Mouse (Mus musculus) natural killer cell, adult 2 months (primary cell): ENCODE data around the gene Cobl.

Source experiments
- DNase-seq, 2 experiments: peaks; one replicate each; pipeline ENCODE4 v3.0.0; 2022; ENCODE audit warnings: low spot score in 2 of 2

Gene Cobl

DNA sequence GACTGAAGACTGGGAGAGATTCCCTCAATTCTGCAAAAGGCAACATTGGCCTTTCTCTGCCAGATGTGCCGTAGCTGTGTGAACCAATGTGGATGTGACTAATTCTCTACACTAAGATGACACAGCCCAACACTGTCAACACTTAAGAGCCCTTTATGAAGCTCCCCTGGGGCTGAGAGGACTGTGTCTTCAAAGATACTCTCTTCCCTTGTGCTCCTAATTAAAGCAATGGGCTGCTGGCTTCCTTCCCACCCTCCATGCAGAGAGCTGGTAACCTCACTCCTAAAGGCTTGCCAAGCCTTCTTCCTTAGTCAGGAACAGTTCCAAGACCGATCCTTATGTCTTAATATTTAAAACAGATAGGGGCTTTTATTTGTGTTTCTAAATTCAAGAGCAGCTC, 79.9 kb downstream of the Cobl start:
- DNase-seq: no peak

DNA sequence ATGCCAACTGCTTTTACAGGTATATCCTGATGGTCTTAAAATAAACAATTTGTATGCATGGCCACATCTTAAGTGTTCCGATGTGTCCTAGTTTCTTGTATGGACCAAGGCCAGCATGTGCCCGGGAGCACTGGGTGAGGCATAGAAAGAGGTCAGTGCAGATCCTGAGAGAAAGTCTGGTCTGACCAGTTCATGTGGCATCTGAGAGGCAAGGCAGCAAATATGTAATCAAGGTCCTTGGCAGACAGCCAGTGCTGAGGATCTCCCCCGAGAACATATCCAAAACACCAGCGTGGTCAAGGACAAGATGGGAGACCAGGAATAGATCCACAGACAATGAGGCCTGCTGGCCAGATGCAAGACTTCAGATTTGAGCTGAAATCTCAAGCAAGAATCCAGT, 81.8 kb downstream of the Cobl start:
- no peak for DNase-seq

DNA sequence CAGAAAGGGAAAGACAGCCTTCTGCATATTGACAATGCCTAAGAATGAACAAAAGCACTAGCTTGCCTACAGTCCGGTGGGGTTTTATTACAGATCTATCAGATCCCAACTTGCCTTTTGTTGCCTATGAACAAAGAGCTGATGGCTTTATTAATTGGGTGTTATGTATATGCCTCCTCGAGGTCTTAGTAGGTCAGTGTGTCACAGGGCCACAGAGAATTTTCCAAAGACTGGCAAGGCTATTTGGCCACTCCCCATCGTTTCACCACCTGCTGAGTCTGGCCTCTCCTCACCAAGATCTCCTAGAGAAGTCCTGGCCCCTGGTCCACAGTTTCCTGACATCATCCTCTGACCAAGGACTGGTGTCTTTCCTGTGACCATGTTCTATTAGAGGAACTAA, 83.7 kb downstream of the Cobl start:
- DNase-seq: no peak

DNA sequence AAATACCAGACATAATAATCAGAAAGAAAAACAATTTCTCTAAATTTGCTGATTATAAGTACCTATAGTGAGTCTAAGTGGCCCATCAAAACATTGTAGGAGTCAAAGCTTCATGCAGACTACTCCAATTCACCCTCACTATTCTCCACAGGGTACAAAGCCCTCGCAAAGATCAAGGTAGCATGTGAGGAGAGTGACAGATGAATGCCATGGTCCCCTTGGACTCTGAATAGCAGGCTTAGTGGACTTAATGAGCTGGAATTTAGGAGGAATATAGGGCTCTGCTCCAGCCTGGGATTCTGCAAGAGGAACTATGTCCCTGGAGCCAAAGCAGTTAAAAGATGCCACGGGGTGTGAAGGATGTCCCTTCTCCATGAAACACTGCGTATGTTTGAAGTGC, 88.1 kb downstream of the Cobl start:
- DNase-seq: no peak

DNA sequence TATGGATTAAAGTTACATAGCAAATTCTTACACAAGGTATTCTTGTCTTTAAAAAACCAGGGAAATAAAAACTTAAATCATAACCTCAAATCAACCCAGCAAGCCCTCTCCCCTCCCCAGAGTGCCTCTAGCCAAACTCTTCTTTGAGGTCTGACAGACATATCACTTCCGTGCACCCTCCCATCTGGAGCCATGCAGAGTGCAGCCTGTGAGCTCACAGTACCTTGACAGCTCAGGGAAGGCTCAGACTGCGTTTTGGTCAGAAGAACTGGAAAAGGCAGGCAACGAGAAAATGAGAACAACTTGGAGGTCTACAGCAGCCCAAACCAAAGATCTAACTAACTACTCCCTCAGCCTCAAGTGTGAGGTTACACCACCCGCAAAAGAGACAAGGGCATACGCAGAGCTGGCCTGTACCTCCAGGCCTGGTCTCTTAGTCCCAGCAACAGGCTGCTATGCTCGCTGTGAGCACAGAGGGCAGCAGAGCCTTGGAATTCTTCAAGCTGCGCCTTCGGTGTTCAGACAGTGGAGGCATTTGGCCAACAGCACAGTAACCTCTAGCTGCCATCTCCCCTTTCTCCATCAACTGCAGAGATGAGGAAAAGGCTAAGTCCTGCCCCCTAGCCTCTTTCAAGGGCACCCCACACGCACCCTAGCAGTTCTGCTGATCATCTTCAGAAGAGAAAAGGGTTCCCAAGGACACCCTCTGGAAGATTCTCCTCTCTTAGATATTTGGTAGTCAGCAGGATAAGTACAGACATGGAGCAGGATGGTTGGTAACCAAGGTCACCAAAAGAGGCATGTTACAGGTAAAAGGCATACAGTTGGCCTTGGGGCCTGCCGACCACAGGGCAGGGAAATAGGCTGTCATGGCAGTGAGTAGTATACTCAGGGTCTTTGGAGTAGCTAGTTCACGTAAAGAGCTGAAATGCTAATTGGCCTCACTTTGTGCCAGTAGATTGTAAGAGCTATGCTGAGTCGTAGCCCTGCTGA, 91.4 kb downstream of the Cobl start:
- DNase-seq: no peak

DNA sequence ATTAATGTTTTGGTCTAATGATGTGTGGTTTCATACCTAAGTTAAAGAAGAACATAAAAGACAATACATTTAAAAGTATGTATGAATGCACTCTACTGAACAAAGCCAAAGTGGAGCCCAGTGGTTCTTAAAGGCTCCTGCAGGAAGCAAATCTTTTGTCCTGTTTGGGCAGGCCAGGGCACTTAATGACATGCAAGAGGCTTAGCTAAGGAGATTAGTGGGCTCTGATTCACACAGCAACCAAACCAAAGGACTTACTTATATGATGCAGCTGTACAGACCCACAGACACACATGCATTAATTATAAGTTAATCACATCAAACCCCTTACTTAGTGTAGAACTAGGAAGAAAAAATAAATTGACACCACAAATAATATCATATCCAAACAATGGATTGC, 93.8 kb downstream of the Cobl start:
- no peak for DNase-seq

DNA sequence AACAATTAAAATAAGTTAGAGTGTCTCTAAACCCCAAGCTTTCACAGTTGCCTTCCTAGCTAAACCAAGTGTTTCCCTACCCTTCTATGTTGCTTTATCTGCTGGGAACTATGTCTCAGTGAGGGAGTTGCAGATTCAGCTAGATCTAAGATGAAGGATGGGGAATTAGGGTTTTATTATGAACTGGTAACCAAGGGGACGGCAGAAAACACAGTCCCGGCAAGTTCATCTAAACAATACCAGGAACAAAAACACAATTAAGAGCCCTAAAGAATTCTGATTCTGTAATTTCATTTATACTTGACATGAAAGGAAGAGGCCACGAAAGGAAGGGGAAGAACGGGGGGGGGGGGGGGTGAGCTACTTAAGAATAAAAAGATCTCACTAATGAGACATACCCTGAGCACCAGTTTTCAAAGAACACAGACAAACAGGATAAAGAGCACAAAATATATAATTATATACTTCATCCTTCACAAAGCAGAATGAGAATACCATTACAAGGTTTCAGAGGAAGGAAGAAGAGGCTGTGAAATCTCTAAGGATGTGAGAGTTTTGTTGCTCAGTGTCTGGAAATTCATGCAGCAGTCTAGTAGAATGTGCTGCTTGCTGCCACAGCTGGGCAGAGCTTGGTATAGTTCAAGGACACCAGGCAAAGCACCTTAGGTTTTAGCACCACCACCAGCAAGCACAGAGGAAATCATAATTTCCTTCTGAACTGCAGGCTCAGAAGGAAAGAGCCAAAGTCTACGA, 97.2 kb downstream of the Cobl start:
- no peak for DNase-seq

DNA sequence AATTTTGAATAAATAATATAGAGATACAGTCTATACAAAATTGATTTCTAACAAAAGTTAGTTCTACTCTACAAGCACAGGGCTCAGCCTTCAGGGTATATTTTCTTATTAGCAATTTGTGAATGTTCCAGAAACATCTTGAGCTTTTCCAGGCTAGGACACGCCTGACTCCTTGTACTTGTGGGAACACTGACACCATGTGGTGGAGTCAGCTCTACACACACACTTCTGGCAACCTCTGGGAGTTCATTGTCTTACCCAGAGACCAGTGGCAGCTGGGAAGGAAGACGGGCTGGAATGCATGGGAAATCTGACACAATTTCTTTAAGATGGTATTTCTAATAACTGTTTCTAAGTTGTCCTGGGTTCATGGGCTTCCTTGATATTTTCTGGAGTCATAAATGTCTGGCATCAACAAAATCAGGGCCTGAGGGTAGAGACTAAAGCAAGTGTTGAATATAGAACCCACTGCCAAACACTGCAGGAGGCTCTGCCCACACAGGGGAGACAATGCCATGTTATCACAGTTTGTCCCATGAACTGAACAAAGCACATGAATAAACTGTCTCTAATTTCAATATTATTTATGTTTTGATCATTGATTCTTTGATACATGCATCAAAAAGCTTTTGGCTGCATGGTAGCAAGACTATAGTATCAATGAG, 105.3 kb downstream of the Cobl start:
- no peak for DNase-seq

DNA sequence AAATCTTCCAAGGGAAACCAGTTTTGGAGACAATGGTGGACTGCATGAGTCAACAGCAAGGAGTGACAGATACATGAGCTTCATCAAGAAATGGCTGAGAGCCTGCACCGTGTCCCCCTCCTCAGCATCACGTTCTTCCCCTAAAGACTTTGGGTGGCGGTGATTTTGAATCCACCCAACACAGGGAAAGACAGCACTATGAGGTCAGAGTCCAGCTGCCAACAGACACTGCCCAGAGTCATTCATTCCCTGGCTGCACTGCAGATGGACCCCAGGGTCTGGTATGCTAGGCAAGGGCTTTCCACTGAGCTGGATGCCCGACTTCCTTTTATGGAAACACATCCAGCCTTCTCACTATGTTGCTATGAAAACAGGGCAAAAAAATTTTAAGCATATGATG, 106.2 kb downstream of the Cobl start:
- DNase-seq: no peak

DNA sequence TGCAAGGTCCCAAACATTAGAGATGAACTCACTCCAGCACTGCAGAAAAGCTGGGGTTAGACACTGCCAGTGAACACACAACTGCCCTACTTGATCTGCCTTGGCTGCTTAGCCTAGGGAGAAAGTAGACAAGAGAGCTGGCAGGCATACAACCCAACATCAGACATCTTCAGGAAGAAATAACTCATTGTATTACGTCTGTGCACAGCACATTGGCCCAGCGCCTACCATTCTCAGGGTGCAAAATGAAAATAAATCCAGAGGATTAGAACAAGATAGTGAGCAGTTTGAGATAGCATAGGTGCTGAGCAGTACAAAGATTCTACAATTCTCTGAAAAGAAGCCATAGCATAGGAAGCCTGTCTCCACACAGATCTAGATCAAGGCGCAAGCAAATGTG, 109.1 kb downstream of the Cobl start:
- no peak for DNase-seq

DNA sequence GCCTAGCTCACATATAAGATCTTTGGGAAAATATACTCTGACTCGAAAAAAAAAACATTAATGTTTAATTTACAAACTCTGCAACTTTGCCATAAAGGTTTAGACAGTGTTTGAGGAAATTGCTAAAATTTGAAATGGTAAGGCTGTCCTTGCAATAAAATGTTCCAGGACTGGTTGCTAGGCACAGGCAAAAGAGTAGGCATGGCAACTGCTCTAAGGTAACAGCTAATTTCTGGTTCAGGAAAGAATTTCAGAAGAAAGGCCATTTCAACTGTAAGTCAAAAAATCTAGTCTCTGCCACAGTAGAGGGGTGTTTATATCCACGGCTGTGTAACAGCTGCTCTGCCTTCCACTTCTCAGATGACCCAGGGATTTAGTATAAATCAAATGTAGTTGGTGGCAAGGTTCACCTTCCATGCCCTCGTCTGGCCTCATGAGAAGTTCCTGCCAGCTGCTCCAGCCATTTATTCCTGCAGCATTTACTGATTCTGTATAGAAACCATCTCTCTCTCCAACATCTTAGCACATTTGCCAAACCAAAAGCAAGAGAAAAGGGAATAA, 113.7 kb downstream of the Cobl start:
- DNase-seq: no peak

DNA sequence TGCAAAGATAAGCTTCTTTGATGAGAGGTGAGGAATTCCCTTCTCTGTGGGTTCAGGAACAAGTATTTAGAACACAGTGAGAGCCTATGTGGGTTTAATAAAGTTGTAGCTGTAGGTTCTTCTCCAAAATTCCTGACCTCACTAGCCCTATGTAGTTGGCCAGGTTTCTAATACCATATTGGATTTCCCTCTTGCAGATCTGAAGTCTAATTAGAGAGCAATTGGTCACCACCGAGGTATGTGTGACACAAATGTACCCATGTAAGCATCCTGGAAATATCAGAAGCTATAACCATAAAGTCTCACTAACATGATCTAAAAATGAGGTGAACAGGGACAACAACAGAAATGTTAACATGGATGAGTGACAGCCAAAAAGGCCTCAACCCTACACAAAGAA, 114.7 kb downstream of the Cobl start:
- DNase-seq: no peak

DNA sequence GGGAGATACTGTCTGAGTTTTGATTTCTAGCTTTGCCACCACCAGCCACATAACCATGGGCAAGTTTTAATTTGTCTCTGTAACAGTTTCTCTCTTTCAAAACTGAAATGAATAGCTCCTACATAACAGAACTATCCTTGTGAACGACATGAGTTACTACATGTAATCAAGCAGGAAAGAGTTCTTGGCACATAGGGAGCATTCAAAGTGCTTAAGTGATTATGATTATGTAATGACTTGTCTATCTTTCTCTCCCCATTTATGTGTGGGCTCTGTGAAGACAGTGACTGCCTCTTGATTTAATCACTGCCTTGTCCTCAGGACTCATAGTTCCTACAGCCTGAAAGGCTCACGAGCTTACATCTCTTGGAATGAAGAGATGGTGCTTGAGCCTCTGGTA, 118.3 kb downstream of the Cobl start:
- DNase-seq: no peak

DNA sequence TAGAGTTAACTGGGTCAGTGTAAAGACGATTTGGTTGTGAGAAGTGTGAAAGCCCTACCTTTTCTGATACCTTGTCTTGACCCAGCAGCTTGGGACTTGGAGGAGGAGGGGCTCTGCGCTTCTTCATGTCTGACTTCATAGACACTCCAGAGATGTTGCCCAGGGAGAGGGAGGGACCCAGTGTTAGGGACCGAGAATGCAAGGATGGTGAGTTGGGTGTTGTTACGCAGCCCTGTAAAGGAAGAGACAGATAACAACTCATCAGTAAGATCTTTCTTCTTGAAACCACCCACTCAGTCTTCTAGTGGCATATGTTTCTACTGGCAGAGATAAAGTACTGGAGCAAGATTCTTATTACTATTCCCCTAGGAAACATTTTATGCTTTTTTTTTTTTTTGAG, 121.1 kb downstream of the Cobl start:
- DNase-seq: no peak

DNA sequence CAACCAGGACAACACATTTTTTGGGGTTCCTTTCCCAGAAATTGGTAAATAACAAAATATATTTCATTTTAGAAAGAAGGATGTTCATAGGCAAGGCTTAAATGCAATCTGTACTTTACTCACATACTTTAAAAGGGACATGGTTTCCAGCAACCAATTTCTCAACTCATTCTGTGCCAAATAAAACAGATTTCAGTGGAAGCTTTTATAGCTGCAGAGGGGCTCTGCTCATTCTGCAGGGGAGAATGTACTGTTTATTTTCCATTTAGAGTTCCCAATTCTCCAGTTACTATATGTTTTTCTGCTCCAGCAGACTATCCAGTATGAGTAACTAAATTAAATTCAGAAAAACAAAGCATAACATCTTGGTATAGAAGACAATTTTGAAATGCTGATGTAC, 124.1 kb downstream of the Cobl start:
- DNase-seq: no peak

DNA sequence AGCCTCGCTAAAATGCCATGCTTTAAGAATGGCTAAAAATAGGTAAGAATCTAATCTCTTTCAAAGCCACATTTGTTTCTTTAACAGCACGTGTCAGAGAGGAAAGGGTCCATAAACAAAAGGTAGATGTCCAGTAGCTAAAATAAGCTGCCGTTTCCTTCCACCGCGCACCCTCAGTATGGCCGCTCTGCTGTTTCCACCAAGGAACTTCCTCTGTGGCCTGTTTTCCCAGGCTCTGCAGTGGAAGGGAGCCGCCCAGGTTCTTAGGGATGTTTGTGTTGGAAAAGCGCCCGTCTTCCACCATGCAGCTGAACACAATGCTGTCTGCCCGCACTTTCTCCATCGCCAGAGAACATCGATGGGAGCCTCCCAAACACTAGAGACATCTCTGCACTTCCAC, 128.6 kb downstream of the Cobl start:
- DNase-seq: no peak

DNA sequence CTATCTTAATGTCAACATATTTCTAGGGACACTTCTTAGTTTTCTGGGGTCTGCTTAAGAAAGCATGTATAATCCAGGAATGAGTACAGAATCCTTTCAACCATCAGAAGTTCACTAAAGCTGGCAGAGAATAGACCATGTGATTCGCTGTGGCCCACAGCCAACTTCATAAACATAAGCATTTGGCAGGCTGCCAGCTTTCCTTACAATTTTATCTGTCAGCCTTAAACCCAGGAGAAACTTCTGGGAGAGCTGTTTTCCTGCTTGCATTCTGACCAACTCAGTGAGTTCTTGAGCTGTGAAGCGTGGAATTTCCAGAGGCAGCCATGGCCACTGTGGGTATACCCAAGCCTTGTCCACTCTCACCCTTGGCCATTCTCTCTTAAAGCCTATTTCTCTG, 132.8 kb downstream of the Cobl start:
- no peak for DNase-seq

DNA sequence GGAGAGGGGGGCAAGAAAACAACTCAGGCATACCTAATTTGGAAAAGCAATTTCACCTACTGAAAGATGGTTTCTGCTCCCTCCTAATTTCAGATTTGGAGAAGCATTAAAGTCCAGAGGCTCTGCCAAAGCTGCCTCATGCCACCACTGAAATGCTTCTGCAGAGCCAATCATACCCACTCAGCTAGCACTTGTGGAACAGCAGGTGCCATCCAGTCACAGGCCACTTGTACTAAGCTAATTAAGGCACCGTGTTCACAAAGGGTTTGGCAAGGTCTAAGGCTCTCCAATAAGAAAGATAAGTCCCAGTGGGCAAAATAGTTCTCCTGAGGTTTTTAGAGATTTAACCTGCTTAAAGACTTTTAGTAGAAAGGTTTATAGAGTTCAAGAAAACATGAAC, 143.3 kb downstream of the Cobl start:
- DNase-seq: no peak

DNA sequence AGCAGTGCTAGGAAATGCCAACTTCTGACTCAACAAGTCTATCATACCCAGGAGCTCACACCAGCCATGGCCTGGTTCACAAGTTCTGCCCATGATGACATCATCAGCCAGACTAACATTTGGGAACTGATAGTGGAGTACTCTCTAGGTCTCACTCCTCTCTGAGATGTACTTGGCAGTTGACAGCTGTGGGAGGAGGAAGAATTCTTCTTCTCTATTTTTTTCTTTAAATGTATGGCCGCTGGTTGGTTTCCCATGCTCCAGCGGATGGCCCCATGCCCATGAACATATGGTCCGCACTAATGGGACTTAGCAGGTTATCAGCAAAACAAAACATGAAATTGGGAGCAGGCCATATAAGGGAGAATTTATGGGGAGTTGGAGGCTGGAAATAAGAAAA, 145.4 kb downstream of the Cobl start:
- DNase-seq: no peak

DNA sequence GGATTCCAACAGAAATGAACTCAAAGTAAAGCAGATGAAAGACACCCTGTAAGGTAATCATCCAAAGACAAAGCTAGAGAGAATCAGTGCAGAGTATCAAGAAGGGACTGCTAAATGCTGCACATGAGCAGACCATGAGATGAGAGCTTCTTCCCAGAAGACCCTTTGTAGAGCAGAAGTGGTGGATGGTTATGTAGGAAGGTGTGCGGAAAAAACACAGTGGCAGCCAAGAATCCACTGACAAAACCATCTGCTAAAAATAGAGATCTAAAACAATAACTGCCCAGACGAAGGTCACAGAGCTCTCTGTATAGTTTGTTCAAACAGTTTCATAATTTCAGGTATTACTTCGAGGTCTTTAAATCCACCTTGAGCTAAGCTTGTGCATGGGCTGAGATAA, 149.1 kb downstream of the Cobl start:
- no peak for DNase-seq

DNA sequence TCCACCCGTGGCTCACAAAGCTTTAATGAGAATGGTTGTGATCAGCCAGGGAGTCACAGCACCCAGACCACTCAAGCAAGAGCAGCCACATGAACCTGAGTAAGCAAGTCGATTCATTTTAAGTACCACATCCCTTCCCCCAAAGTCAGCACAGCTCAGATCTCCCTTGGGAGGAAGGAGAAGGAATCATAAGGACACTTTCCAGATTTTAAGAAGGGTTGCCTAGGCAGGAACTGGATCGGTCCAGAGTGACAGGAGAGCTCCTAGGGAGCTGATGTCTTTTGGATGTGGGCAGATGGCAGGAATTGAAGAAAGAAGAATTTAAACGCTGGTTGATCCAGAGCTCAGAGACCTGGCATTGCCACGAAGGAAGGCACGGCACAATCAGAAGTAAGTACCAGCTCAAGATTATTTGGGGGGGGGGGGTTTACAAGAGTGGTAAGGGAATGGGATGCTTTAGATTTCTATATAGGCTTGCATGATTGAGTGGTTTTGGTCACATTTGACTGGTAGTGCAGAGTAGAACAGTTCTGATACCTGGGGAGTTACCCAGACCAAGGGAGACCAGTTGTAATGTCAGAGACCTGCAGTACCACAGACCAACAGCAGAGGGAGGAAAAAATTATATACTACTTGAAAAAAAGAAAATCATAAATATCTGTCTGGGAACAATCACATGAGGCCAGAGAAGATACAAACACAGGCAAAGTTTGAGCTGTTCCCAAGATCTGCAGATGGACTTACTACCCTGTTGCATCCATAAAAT, 150.3 kb downstream of the Cobl start:
- DNase-seq: no peak

DNA sequence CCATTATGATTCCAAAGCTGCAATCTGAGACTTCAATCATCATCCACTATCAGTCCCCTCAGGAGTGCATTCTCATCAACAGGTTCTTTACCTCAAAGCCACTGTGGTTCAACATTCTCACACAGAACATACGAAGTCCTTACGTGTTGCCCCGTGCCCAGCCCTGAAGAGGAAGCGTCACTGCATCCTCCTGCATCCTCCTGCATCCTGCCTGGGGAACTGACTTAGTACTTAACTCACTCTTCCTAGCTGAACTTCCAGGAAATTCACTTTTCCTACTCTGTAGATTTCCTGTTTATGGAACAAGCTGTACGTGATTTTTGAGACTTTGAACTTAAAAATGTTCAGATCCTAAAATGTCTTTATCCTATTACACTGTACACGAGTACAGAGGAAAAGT, 153.3 kb downstream of the Cobl start:
- no peak for DNase-seq
